Mouse (Mus musculus) heart, embryonic 16.5 days (tissue): Measurements from ENCODE around the gene Olfr1360. TPM values are rescaled to one million over a fixed set of nuclear protein-coding genes. Genes with fewer than 3 reads are reported as not detected.
A peak's percentile ranks its signal among the peaks of the same experiment; 100 is the strongest.
"Not testable (repeated sequence)": the region's sequence is repeated elsewhere in the genome, so short reads cannot be mapped to it uniquely, and the experiment has no call there.

Experiments
- ATAC-seq: fragments of 200-750 bp; cut with Nextera tagmentation; replicated peaks from 2 replicates; pipeline ENCODE4 v1.8.0; 2017; ENCODE audit warnings: moderate number of reproducible peaks; ENCODE audit not compliant: insufficient read depth, low FRiP score; ENCODE audit errors: extremely low read depth
- H3K27ac ChIP-seq: fragments of 300-500 bp; sonication (generic); 2 replicates; pipeline ENCODE4 v1.5.1; 2014; ENCODE audit warnings: mild to moderate bottlenecking, low read length, control low read depth, moderate library complexity
- H3K27me3 ChIP-seq: fragments of 300-500 bp; sonication (generic); 2 replicates; pipeline ENCODE4 v1.6.1; 2014; ENCODE audit warnings: low read length, mixed read lengths; ENCODE audit not compliant: control insufficient read depth, insufficient read depth
- H3K36me3 ChIP-seq: fragments of 300-500 bp; sonication (generic); 2 replicates; pipeline ENCODE4 v1.6.1; 2014; ENCODE audit not compliant: control insufficient read depth, insufficient read depth
- H3K4me1 ChIP-seq: fragments of 300-500 bp; sonication (generic); 2 replicates; pipeline ENCODE4 v1.6.1; 2014; ENCODE audit warnings: low read length, mixed read lengths; ENCODE audit not compliant: control insufficient read depth, insufficient read depth
- H3K4me2 ChIP-seq: fragments of 300-500 bp; sonication (generic); 2 replicates; pipeline ENCODE4 v1.6.1; 2014; ENCODE audit warnings: low read depth, mild to moderate bottlenecking, control low read depth, low read length
- H3K4me3 ChIP-seq: fragments of 300-500 bp; sonication (generic); 2 replicates; pipeline ENCODE4 v1.5.1; 2014; ENCODE audit warnings: mild to moderate bottlenecking, control low read depth, low read length
- H3K9ac ChIP-seq: fragments of 300-500 bp; sonication (generic); 2 replicates; pipeline ENCODE4 v1.6.1; 2014; ENCODE audit warnings: low read length, control low read depth
- H3K9me3 ChIP-seq: fragments of 300-500 bp; sonication (generic); replicated peaks from 2 replicates; pipeline ENCODE4 v1.6.1; 2016; ENCODE audit warnings: low read length; ENCODE audit not compliant: control insufficient read depth
- WGBS: fragments of 180-500 bp; shearing (Covaris S2); extraction: QIAGEN DNeasy Blood & Tissue Kit; methylation state at CpG from one replicate; pipeline ENCODE4 v1.1.7; 2014; 5-methylcytosine and 5-hydroxymethylcytosine counted together
- polyA plus RNA-seq: library from polyadenylated mRNA; unstranded; fragments of >200 nt; fragmentation: Nextera tagmentation; extraction: Ambion mirVana; gene quantifications from 2 replicates; pipeline ENCODE4 v1.2.1, GENCODE M21; 2015

The Olfr1360 gene
- not detected in 2 replicates for polyA plus RNA-seq

- no peak for ATAC-seq
- Histone ChIP-seq H3K27ac (no peak within 1 kb of the TSS), H3K4me1 (no peaks in the 10 kb centered on the region), H3K27me3 (no peaks in the 10 kb centered on the region), H3K4me3 (no peak within 1 kb of the TSS), H3K4me2 (no peak within 1 kb of the TSS), H3K9ac (no peak within 1 kb of the TSS), H3K9me3 (no peaks in the 10 kb centered on the region), H3K36me3 (no peaks in the 10 kb centered on the region)
- 77% methylated on average over 2 of the region's 2 CpGs for WGBS
These were observed at the start of gene Olfr1360 for GRCm38 (mm10) chr13:21677305-21677704. TSS of gene Olfr1360 (minus strand) at chr13:21677405.

- ATAC-seq = no peak
- H3K4me1 ChIP-seq = peaks cover 14% of the 10 kb centered on the region
- H3K9ac ChIP-seq = no peak overlapping the region
- no peaks in the 10 kb centered on the region for H3K27me3 ChIP-seq
- WGBS = 41% methylated on average over 5 of the region's 5 CpGs
- no peaks in the 10 kb centered on the region for H3K36me3 ChIP-seq
- no peaks in the 10 kb centered on the region for H3K9me3 ChIP-seq
- peak overlapping the region; percentile 76; the same call in 1 of the 2 replicates for H3K27ac ChIP-seq
- peak overlapping the region; percentile 65; the same call in 1 of the 2 replicates for H3K4me2 ChIP-seq
- H3K4me3 ChIP-seq = no peak overlapping the region
These were observed 46.0 kb upstream of the Olfr1360 start for GRCm38 (mm10) chr13:21722993-21723836.

- Histone ChIP-seq H3K36me3 (no peaks in the 10 kb centered on the region), H3K4me2 (peak overlapping the region; percentile 65), H3K4me1 (peaks cover 17% of the 10 kb centered on the region), H3K27me3 (no peaks in the 10 kb centered on the region), H3K4me3 (peak overlapping the region; percentile 49), H3K9me3 (no peaks in the 10 kb centered on the region), H3K27ac (peak overlapping the region; percentile 76), H3K9ac (peak overlapping the region; percentile 37)
- 3% methylated on average over 11 of the region's 11 CpGs for WGBS
- ATAC-seq = peak; percentile 9; the same call in 1 of the 2 replicates
These were observed 45.2 kb upstream of the Olfr1360 start for GRCm38 (mm10) chr13:21722373-21722925.

- not testable (repeated sequence) for H3K9me3 ChIP-seq
- WGBS = 1% methylated on average over 37 of the region's 37 CpGs
These were observed 44.7 kb upstream of the Olfr1360 start, which contains the start of gene Hist1h2bm for GRCm38 (mm10) chr13:21721757-21722372. TSS of gene Hist1h2bm (plus strand) at chr13:21722044.

GRCm38 (mm10) chr13:21721107-21721756 is 44.0 kb upstream of the Olfr1360 start:
- not testable (repeated sequence) for H3K36me3 ChIP-seq, H3K27me3 ChIP-seq, H3K9me3 ChIP-seq
- 4% methylated on average over 21 of the region's 44 CpGs for whole genome bisulfite sequencing
- Histone ChIP-seq H3K27ac (peak overlapping the region; percentile 75), H3K9ac (peak overlapping the region; percentile 42), H3K4me1 (peaks cover 21% of the 10 kb centered on the region), H3K4me2 (peak overlapping the region; percentile 65), H3K4me3 (peak overlapping the region; percentile 49)
- ATAC-seq = peak; percentile 3; the same call in 1 of the 2 replicates

More at GRCm38 (mm10) chr13:21721757-21722372, 44.7 kb upstream of the Olfr1360 start, which contains the start of gene Hist1h2bm:
- Histone ChIP-seq H3K4me3 (peak within 1 kb of the TSS; percentile 49), H3K9ac (peak within 1 kb of the TSS; percentile 42), H3K27ac (peak within 1 kb of the TSS; percentile 76), H3K4me1 (peaks cover 20% of the 10 kb centered on the region), H3K4me2 (peak within 1 kb of the TSS; percentile 65)
- peak; percentile 95 for ATAC-seq
- not testable (repeated sequence) for H3K27me3 ChIP-seq, H3K36me3 ChIP-seq

GRCm38 (mm10) chr13:21718381-21719080 is 41.3 kb upstream of the Olfr1360 start:
- 65% methylated on average over 4 of the region's 4 CpGs for WGBS
- Histone ChIP-seq H3K36me3 (no peaks in the 10 kb centered on the region), H3K27me3 (no peaks in the 10 kb centered on the region), H3K4me3 (peak overlapping the region; percentile 54), H3K4me1 (peaks cover 29% of the 10 kb centered on the region), H3K27ac (peak overlapping the region; percentile 69), H3K4me2 (peak overlapping the region; percentile 75), H3K9ac (peak overlapping the region; percentile 74), H3K9me3 (no peaks in the 10 kb centered on the region)
- no peak for ATAC-seq

- ATAC-seq = peak; percentile 32
- H3K27ac ChIP-seq = peak within 1 kb of the TSS; percentile 86
- H3K36me3 ChIP-seq, H3K27me3 ChIP-seq, H3K9me3 ChIP-seq: not testable (repeated sequence)
- H3K4me3 ChIP-seq = peak within 1 kb of the TSS; percentile 54
- H3K4me2 ChIP-seq = peak within 1 kb of the TSS; percentile 91
- H3K4me1 ChIP-seq = peaks cover 26% of the 10 kb centered on the region
- H3K9ac ChIP-seq = peak within 1 kb of the TSS; percentile 74
- 3% methylated on average over 24 of the region's 56 CpGs for WGBS
These were observed 40.5 kb upstream of the Olfr1360 start, which contains the start of gene Hist1h3h for GRCm38 (mm10) chr13:21717397-21718357. TSS of gene Hist1h3h (plus strand) at chr13:21717659.
